26 mouse cellular contexts compared by ENCODE assay signal in genomic region chr5:102853750-102854149, GRCm38 (mm10).
DNase-seq lines count a peak whose midpoint lies in the region; ATAC-seq and TF ChIP-seq lines count a peak whose summit lies in the region.
"Had no signal": no experiment of that assay in that cellular context is flagged by ENCODE, and none has a peak within 500 bp of the region (broad histone marks: within the 10 kb centered on the region; RNA-seq: fewer than 3 reads in every experiment).

No protein-coding gene starts in this region.

- no peak overlapping the region for H3K9ac ChIP-seq in heart, postnatal 0 days (replicated peaks; ENCODE audit: low read depth, low read length)
- no peak overlapping the region for H3K9ac ChIP-seq in kidney, embryonic 15.5 days
- H3K9ac ChIP-seq: embryonic facial prominence, embryonic 13.5 days; forebrain, embryonic 12.5 days; forebrain, embryonic 15.5 days; heart, embryonic 13.5 days; hindbrain, embryonic 12.5 days had no signal

- no peak overlapping the region for H3K4me2 ChIP-seq in heart, postnatal 0 days (ENCODE audit: low read depth, low read length)
- H3K4me2 ChIP-seq in kidney, embryonic 15.5 days, result no peak overlapping the region
- H3K4me2 ChIP-seq: embryonic facial prominence, embryonic 13.5 days; forebrain, embryonic 12.5 days; forebrain, embryonic 15.5 days; heart, embryonic 13.5 days; hindbrain, embryonic 12.5 days had no signal

- H3K27me3 ChIP-seq in heart, postnatal 0 days (ENCODE audit: control insufficient read depth, insufficient read depth, low read length), result no peaks in the 10 kb centered on the region
- no peaks in the 10 kb centered on the region for H3K27me3 ChIP-seq in kidney, embryonic 15.5 days
- H3K27me3 ChIP-seq: embryonic facial prominence, embryonic 13.5 days; forebrain, embryonic 12.5 days; forebrain, embryonic 15.5 days; heart, embryonic 13.5 days; hindbrain, embryonic 12.5 days had no signal

- WGBS in heart, postnatal 0 days, result 88% methylated on average over 1 of the region's 1 CpGs
- 78% methylated on average over 1 of the region's 1 CpGs for WGBS in kidney, embryonic 15.5 days

- TF ChIP-seq EP300 in heart, postnatal 0 days (IDR thresholded peaks at IDR 0.05; ENCODE audit: low read depth), result no peak

- H3K4me1 ChIP-seq in heart, postnatal 0 days (ENCODE audit: control insufficient read depth, insufficient read depth), result peaks cover 5% of the 10 kb centered on the region; the same call in 1 of the 2 replicates
- peaks cover 36% of the 10 kb centered on the region for H3K4me1 ChIP-seq in kidney, embryonic 15.5 days
- H3K4me1 ChIP-seq: embryonic facial prominence, embryonic 10.5 days had no signal

- no peak overlapping the region for H3K4me3 ChIP-seq in heart, postnatal 0 days (ENCODE audit: low read depth, low read length)
- no peak overlapping the region for H3K4me3 ChIP-seq in kidney, embryonic 15.5 days (replicated peaks)
- H3K4me3 ChIP-seq: embryonic facial prominence, embryonic 10.5 days; embryonic facial prominence, embryonic 13.5 days; erythroblast, embryonic 14.5 days; forebrain, embryonic 12.5 days; forebrain, embryonic 15.5 days; heart, embryonic 10.5 days; heart, embryonic 13.5 days; hindbrain, embryonic 12.5 days had no signal

- H3K36me3 ChIP-seq in heart, postnatal 0 days (replicated peaks; ENCODE audit: control insufficient read depth, insufficient read depth, low read length), result no peaks in the 10 kb centered on the region
- no peaks in the 10 kb centered on the region for H3K36me3 ChIP-seq in kidney, embryonic 15.5 days
- H3K36me3 ChIP-seq: embryonic facial prominence, embryonic 10.5 days; embryonic facial prominence, embryonic 13.5 days; forebrain, embryonic 12.5 days; forebrain, embryonic 15.5 days; heart, embryonic 10.5 days; heart, embryonic 13.5 days; hindbrain, embryonic 12.5 days had no signal

- no peak for DNase-seq in heart, postnatal 0 days (ENCODE audit: low spot score)
- DNase-seq in heart, adult 9 months (ENCODE audit: low spot score in 2 of 2), result no peak
- no peak for DNase-seq in kidney, adult 8-10 months
- peak; percentile 38 for DNase-seq in kidney, postnatal 10 days
- no peak for DNase-seq in kidney, postnatal 14 days
- DNase-seq in urinary bladder, postnatal 14 days (ENCODE audit: low spot score), result peak; percentile 30
- DNase-seq in urinary bladder, adult 18-20 months (ENCODE audit: low spot score in 2 of 2), result no peak
- DNase-seq: adrenal gland, adult 8-10 months; adrenal gland, postnatal 25 days; cerebellum, adult 11-12 months; cerebellum, adult 8-10 months; cerebellum, postnatal 10 days; cerebellum, postnatal 36 days; embryo, embryonic 11 days; gastrocnemius, postnatal 25 days; heart, adult 18-20 months had no signal

- no peaks in the 10 kb centered on the region for H3K9me3 ChIP-seq in heart, postnatal 0 days (replicated peaks; ENCODE audit: control insufficient read depth, low read length)
- no peaks in the 10 kb centered on the region for H3K9me3 ChIP-seq in kidney, embryonic 15.5 days (replicated peaks)
- H3K9me3 ChIP-seq: embryonic facial prominence, embryonic 10.5 days; embryonic facial prominence, embryonic 13.5 days; forebrain, embryonic 12.5 days; forebrain, embryonic 15.5 days; heart, embryonic 10.5 days; heart, embryonic 13.5 days; hindbrain, embryonic 12.5 days had no signal

- H3K27ac ChIP-seq in heart, postnatal 0 days (ENCODE audit: low read depth), result no peak overlapping the region
- H3K27ac ChIP-seq in kidney, embryonic 15.5 days, result peak overlapping the region; percentile 61
- H3K27ac ChIP-seq: embryonic facial prominence, embryonic 10.5 days; embryonic facial prominence, embryonic 13.5 days; forebrain, embryonic 12.5 days; forebrain, embryonic 15.5 days; heart, embryonic 10.5 days; heart, embryonic 13.5 days; hindbrain, embryonic 12.5 days had no signal

- TF ChIP-seq CTCF in heart, postnatal 0 days (IDR thresholded peaks at IDR 0.05; ENCODE audit: low read depth), result peak; percentile 9; the same call in 1 of the 2 replicates

- ATAC-seq in heart, postnatal 0 days (ENCODE audit: insufficient read depth, low read depth), result no peak
- no peak for ATAC-seq in kidney, embryonic 15.5 days (replicated peaks; ENCODE audit: low FRiP score)
- ATAC-seq: activated CD4-positive, CD25-positive, alpha-beta regulatory T cell, adult 4 months; forebrain, embryonic 15.5 days had no signal

Comparison
In these comparisons a context has a peak if more than half of its experiments do, and no peak if none do; other contexts are left out.
1. DNase-seq: peak in kidney, postnatal 10 days (single experiment) and urinary bladder, postnatal 14 days (single experiment); none in heart, postnatal 0 days (single experiment), heart, adult 9 months (0 of 2), kidney, adult 8-10 months (0 of 2), kidney, postnatal 14 days (single experiment) and urinary bladder, adult 18-20 months (0 of 2).